Mouse (Mus musculus): ENCODE data around the gene Kcnj6.

Kcnj6 gene

GRCm38 (mm10) chr16:94720476-94721153 is 276.9 kb downstream of the Kcnj6 start:
- in situ Hi-C loops (cut with MboI, MseI) = loop anchor here in 1 of 2 experiments (10.0 kb wide), 1 partner anchor 1526 kb away; no protein-coding TSS in a partner anchor

GRCm38 (mm10) chr16:94719488-94719887 is 278.0 kb downstream of the Kcnj6 start:
- in situ Hi-C loops (cut with MboI, MseI) = no loop called here

- in situ Hi-C loops (cut with MboI, MseI) = no loop called here
Observed at GRCm38 (mm10) chr16:94718919-94719318, 278.6 kb downstream of the Kcnj6 start.

GRCm38 (mm10) chr16:94717051-94717450 is 280.4 kb downstream of the Kcnj6 start:
- in situ Hi-C loops (cut with MboI, MseI) = no loop called here

- in situ Hi-C loops (cut with MboI, MseI) = no loop called here
Observed at GRCm38 (mm10) chr16:94714483-94714882, 283.0 kb downstream of the Kcnj6 start.

- in situ Hi-C loops (cut with MboI, MseI) = no loop called here
Observed at GRCm38 (mm10) chr16:94713480-94714094, 283.9 kb downstream of the Kcnj6 start.

- in situ Hi-C loops (cut with MboI, MseI) = no loop called here
Observed at GRCm38 (mm10) chr16:94701971-94702370, 295.5 kb downstream of the Kcnj6 start.

GRCm38 (mm10) chr16:94701141-94701540 is 296.4 kb downstream of the Kcnj6 start:
- in situ Hi-C loops (cut with MboI, MseI) = no loop called here
